Mouse (Mus musculus) forebrain, postnatal 0 days (tissue): Measurements from ENCODE around the gene Zfp948. TPM values are rescaled to one million over a fixed set of nuclear protein-coding genes. Genes with fewer than 3 reads are reported as not detected.

Experiments used
- ATAC-seq: fragments of 200-750 bp; cut with Nextera tagmentation; 2 replicates; pipeline ENCODE4 v1.8.0; 2017; ENCODE audit warnings: mild to moderate bottlenecking, moderate library complexity
- DNase-seq: peaks from one replicate; pipeline ENCODE4 v3.0.0-alpha.2; 2015
- H3K27ac ChIP-seq: fragments of 300-500 bp; sonication (generic); 2 replicates; pipeline ENCODE4 v1.5.1; 2014; ENCODE audit warnings: low read depth, mild to moderate bottlenecking, antibody characterized with exemption, low read length, moderate library complexity, mixed read lengths
- H3K27me3 ChIP-seq: fragments of 300-500 bp; sonication (generic); 2 replicates; pipeline ENCODE4 v1.6.1; 2014; ENCODE audit warnings: mild to moderate bottlenecking, low read length, mixed read lengths; ENCODE audit not compliant: insufficient read depth
- H3K36me3 ChIP-seq: fragments of 300-500 bp; sonication (generic); 2 replicates; pipeline ENCODE4 v1.6.1; 2014; ENCODE audit warnings: mild to moderate bottlenecking, moderate library complexity; ENCODE audit not compliant: insufficient read depth
- H3K4me1 ChIP-seq: fragments of 300-500 bp; sonication (generic); 2 replicates; pipeline ENCODE4 v1.6.1; 2014; ENCODE audit warnings: antibody characterized with exemption; ENCODE audit not compliant: insufficient read depth
- H3K4me2 ChIP-seq: fragments of 300-500 bp; sonication (generic); 2 replicates; pipeline ENCODE4 v1.6.1; 2014; ENCODE audit warnings: low read depth, mild to moderate bottlenecking, moderate library complexity
- H3K4me3 ChIP-seq: fragments of 300-500 bp; sonication (generic); 2 replicates; pipeline ENCODE4 v1.5.1; 2014; ENCODE audit warnings: low read depth, low read length, mixed read lengths
- H3K9ac ChIP-seq: fragments of 300-500 bp; sonication (generic); 2 replicates; pipeline ENCODE4 v1.6.1; 2014; ENCODE audit warnings: mild to moderate bottlenecking
- H3K9me3 ChIP-seq: fragments of 300-500 bp; sonication (generic); 2 replicates; pipeline ENCODE4 v1.6.1; 2016; ENCODE audit warnings: low read length
- CTCF ChIP-seq: sonication (generic); IDR thresholded peaks from 2 replicates; pipeline ENCODE4 v1.5.1; 2016; ENCODE audit warnings: antibody characterized with exemption, control low read depth, low read depth
- WGBS: fragments of 180-500 bp; shearing (Covaris S2); extraction: QIAGEN DNeasy Blood & Tissue Kit; methylation state at CpG from one replicate; pipeline ENCODE4 v1.1.7; 2014; 5-methylcytosine and 5-hydroxymethylcytosine counted together
- polyA plus RNA-seq: library from polyadenylated mRNA; unstranded; fragments of >200 nt; fragmentation: Nextera tagmentation; extraction: Ambion mirVana; gene quantifications from 2 replicates; pipeline ENCODE4 v1.2.1, GENCODE M21; 2015
- total RNA-seq: library from RNA; depleted of rRNA; stranded (reverse); fragments of >200 nt; gene quantifications from 2 replicates; pipeline ENCODE4 v1.2.3, GENCODE M21; 2014

The Zfp948 gene
- total and polyA plus RNA-seq, 2 experiments from 2014 or later = 15.5 to 21.8 TPM

DNA sequence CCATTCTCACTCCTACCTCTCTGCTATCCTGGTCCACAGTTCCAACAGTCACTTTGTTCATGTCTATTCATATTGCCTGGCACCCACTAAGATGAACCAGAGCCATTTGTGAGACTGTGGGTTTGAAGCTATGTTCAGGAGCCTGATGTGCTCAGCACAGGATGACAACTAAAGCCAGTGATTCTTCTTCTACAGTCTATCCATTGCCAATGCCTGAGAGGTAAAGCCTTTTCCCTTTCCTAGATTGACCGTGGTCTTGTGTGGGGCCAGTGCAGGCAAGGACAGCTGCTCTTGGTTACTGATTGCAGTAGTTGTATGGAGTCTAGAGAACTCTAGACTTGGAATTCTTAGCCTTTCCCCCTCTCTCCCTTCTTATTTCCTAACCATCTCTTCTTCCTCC is 32.8 kb upstream of the Zfp948 start:
- Histone ChIP-seq H3K9ac (no peak overlapping the region), H3K27ac (no peak overlapping the region), H3K4me1 (peaks cover 8% of the 10 kb centered on the region; the same call in 1 of the 2 replicates), H3K4me3 (no peak overlapping the region), H3K27me3 (no peaks in the 10 kb centered on the region), H3K36me3 (no peaks in the 10 kb centered on the region), H3K9me3 (no peaks in the 10 kb centered on the region), H3K4me2 (no peak overlapping the region)
- TF ChIP-seq CTCF = no peak
- WGBS = 93% methylated on average over 1 of the region's 1 CpGs
- DNase-seq (no peak), ATAC-seq (no peak)

DNA sequence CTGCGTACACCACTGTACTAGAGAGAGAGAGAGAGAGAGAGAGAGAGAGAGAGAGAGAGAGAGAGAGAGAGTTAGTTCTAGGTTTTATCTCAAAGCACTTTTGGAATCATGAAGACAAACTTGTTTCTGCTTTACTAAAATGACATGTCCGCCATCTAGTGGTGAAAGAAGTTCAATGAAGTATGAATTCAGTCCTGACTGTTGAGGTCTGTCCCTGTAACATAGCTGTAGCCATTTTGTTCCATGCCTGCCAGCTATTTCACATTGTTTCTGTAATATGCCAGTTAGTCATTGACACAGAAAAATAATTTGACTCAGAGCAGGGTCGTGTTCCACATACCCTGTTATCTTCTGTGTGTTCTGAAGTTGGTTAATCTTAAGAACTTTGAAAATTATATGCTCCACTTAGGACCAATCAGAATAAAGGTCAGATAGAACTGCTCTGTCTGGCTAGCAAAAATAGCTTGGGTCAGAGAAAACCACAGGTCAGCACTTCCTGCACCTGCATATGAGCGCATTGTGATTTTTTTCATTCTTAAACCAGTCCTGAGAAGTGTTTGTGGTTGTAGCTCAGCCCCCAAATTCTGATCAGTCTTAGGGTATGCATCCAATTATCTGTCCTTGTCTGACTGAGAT is 32.2 kb upstream of the Zfp948 start:
- peak; percentile 86 for TF ChIP-seq CTCF
- ATAC-seq (peak; percentile 38), DNase-seq (peak; percentile 85)
- Histone ChIP-seq H3K4me3 (no peak overlapping the region), H3K4me2 (no peak overlapping the region; the same call in 1 of the 2 replicates), H3K9ac (no peak overlapping the region), H3K27me3 (no peaks in the 10 kb centered on the region), H3K4me1 (peaks cover 8% of the 10 kb centered on the region; the same call in 1 of the 2 replicates), H3K27ac (0 out of 2 replicates have a peak overlapping the region, but pooled peaks have one; percentile 9), H3K9me3 (no peaks in the 10 kb centered on the region), H3K36me3 (no peaks in the 10 kb centered on the region)
- 17% methylated on average over 4 of the region's 4 CpGs for WGBS

DNA sequence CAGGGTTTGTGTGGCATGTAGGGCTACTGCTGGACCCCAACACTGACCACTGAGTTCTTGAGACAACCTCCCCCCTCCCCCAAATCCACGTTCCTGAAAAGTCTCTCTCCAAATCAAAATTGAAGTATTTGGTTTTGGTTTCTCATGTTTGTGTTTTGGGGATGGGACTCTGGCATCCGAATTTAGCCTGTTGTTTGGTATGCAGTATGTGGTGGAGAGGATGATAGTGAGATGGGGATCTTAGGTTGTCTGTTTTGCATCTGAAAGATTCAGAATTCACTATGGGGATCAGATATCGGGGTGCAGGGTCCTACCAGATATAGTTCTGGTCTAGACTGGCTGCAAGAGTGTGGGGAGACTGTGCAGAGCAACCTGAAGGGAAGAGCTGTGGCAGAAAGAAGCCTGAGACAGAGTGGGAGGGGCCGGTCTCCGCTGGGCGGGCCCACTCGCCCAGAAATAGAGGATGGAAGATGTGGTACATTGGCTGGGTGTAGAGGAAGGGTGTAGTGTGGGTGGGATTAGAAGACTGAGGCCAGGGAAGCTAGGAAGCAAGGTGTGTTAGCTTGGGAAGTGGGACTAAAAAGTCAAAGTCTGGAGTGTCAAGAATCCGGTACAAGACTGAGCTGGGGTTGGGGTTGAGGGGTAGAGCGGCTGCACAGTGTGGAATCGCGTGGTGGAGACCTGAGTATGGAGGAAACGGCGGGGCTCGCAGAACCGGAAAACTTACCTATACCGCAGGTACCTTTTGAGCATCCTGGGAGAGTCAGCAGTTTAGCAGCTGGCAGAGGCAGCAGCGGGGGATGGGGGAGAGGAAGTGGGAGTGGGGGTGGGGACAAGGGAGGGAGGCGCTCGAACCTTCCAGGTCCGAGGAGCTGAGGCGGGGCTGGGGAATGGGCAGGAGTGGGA is 31.5 kb upstream of the Zfp948 start, which contains the start of gene Zfp52:
TSS of gene Zfp52 (plus strand) at position 444 of the 906 bp plus-strand sequence.
- Histone ChIP-seq H3K4me2 (peak within 1 kb of the TSS; percentile 79), H3K36me3 (no peaks in the 10 kb centered on the region), H3K9me3 (no peaks in the 10 kb centered on the region), H3K9ac (peak within 1 kb of the TSS; percentile 51), H3K4me1 (peaks cover 8% of the 10 kb centered on the region; the same call in 1 of the 2 replicates), H3K27me3 (no peaks in the 10 kb centered on the region), H3K4me3 (peak within 1 kb of the TSS; percentile 46), H3K27ac (peak within 1 kb of the TSS; percentile 9; the same call in 1 of the 2 replicates)
- no peak for TF ChIP-seq CTCF
- peak; percentile 42 for ATAC-seq
- WGBS = 4% methylated on average over 21 of the region's 21 CpGs
- peak; percentile 40 for DNase-seq

DNA sequence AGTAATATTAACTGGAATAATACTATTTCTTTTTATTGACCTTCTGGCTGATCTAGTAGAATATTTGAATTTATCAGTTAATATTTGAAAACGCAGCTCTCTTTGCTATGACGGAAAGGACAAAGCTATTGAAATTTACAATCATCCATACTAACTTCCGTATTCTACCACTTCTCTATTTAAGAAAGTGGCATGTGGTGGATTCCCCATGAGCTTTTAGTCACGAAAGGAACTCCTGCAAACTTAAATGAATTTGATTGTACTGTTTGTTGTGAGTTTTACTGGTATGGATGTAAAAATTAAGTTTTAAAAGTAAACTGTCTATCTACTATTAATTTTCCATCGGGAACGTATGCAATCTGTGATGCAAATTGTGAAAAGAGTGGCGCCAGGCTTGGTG is 30.7 kb upstream of the Zfp948 start:
- DNase-seq (no peak), ATAC-seq (no peak)
- H3K9me3 ChIP-seq = no peaks in the 10 kb centered on the region
- no peak overlapping the region for H3K27ac ChIP-seq
- peak overlapping the region; percentile 46 for H3K4me3 ChIP-seq
- H3K4me1 ChIP-seq = peaks cover 8% of the 10 kb centered on the region; the same call in 1 of the 2 replicates
- no peaks in the 10 kb centered on the region for H3K27me3 ChIP-seq
- peak overlapping the region; percentile 51 for H3K9ac ChIP-seq
- H3K4me2 ChIP-seq = peak overlapping the region; percentile 79
- no peaks in the 10 kb centered on the region for H3K36me3 ChIP-seq
- TF ChIP-seq CTCF = no peak
- WGBS = 34% methylated on average over 7 of the region's 7 CpGs

DNA sequence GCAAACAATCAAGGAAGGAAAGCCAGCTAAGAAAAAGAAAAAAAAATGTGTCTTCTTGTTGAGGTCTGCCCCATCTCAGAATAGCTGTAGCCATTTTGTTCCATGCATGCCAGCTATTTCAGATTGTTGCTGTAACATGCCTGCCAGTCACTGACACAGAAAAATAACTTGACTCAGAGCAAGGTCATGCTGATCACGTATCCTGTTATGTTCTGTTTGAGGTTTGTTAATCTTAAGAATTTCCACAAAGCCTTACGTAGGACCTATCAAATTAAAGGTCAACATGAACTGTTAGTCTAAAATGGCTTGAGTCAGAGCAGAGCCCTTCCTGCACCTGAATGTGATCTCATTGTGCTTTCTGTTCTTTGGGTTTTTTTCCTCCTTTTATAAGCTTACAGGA is 30.1 kb upstream of the Zfp948 start:
- H3K27me3 ChIP-seq = no peaks in the 10 kb centered on the region
- peaks cover 4% of the 10 kb centered on the region; the same call in 1 of the 2 replicates for H3K4me1 ChIP-seq
- no peaks in the 10 kb centered on the region for H3K9me3 ChIP-seq
- no peak overlapping the region for H3K9ac ChIP-seq
- ATAC-seq (no peak), DNase-seq (no peak)
- H3K4me3 ChIP-seq = no peak overlapping the region
- no peak for TF ChIP-seq CTCF
- H3K27ac ChIP-seq = no peak overlapping the region
- no peaks in the 10 kb centered on the region for H3K36me3 ChIP-seq
- WGBS = 83% methylated on average over 2 of the region's 2 CpGs
- no peak overlapping the region; the same call in 1 of the 2 replicates for H3K4me2 ChIP-seq

DNA sequence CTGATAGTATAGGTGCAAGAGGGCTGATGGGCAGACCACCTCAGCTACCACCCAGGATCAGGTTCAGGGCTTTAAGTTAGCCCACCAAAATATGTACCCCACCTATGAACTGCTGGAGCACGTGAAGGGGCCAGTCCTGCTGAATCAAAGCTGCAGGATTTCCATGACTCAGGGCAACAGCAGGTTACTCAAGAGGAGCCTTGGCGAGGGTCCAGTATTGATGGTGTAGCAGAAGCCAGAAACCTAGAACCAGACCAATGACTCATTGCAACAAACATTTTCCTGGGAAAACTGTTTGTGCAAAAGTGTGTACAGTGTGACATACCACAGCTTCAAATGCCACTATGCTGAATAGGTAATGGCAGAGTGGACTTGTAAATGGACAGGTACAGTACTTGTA is 9.0 kb upstream of the Zfp948 start:
- Histone ChIP-seq H3K27me3 (no peaks in the 10 kb centered on the region), H3K4me1 (no peaks in the 10 kb centered on the region), H3K4me3 (no peak overlapping the region), H3K9me3 (no peaks in the 10 kb centered on the region), H3K36me3 (no peaks in the 10 kb centered on the region), H3K27ac (no peak overlapping the region), H3K9ac (no peak overlapping the region), H3K4me2 (no peak overlapping the region)
- DNase-seq (no peak), ATAC-seq (no peak)
- no peak for TF ChIP-seq CTCF
- 82% methylated on average over 2 of the region's 2 CpGs for WGBS

DNA sequence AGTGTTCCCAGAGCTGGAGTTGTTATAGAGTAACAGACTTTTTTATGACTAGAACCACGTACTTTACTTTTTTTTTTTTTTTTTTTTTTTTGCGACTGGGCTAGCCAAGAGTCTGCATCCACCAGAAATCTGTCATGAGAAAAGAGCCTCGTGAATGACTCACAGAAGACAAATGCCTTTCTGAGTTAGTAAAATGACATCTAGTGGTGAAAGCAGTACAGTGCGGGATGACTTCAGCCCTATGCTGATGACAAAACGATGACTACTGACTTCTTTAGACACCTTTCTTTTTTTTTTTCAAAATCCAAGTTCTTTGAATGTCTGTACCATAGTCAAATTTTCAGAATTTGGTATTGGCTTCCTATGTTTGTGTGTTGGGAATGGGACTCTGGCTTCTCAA is 588 bp upstream of the Zfp948 start:
- peak; percentile 82 for DNase-seq
- WGBS = 4% methylated on average over 5 of the region's 5 CpGs

More for the DNA sequence above, 588 bp upstream of the Zfp948 start:
- H3K27me3 ChIP-seq = no peaks in the 10 kb centered on the region
- H3K36me3 ChIP-seq = peaks cover 3% of the 10 kb centered on the region; the same call in 1 of the 2 replicates
- peak overlapping the region; percentile 75 for H3K9ac ChIP-seq
- peaks cover 3% of the 10 kb centered on the region; the same call in 1 of the 2 replicates for H3K4me1 ChIP-seq
- H3K4me2 ChIP-seq = peak overlapping the region; percentile 56
- peak; percentile 89 for ATAC-seq
- peak overlapping the region; percentile 90 for H3K27ac ChIP-seq
- peak; percentile 68 for TF ChIP-seq CTCF
- H3K4me3 ChIP-seq = peak overlapping the region; percentile 67
- H3K9me3 ChIP-seq = no peaks in the 10 kb centered on the region
